Mouse (Mus musculus) liver, adult (tissue): ENCODE data around the gene Nepro.

ENCODE experiments used
- GATA4 ChIP-seq: IDR thresholded peaks from 2 replicates; pipeline ENCODE4 v1.6.1; 2014; ENCODE audit warnings: mild to moderate bottlenecking, low read length; ENCODE audit not compliant: insufficient replicate concordance

Nepro gene

GRCm38 (mm10) chr16:44695214-44695858 is 28.8 kb upstream of the Nepro start:
- no peak for TF ChIP-seq GATA4

DNA sequence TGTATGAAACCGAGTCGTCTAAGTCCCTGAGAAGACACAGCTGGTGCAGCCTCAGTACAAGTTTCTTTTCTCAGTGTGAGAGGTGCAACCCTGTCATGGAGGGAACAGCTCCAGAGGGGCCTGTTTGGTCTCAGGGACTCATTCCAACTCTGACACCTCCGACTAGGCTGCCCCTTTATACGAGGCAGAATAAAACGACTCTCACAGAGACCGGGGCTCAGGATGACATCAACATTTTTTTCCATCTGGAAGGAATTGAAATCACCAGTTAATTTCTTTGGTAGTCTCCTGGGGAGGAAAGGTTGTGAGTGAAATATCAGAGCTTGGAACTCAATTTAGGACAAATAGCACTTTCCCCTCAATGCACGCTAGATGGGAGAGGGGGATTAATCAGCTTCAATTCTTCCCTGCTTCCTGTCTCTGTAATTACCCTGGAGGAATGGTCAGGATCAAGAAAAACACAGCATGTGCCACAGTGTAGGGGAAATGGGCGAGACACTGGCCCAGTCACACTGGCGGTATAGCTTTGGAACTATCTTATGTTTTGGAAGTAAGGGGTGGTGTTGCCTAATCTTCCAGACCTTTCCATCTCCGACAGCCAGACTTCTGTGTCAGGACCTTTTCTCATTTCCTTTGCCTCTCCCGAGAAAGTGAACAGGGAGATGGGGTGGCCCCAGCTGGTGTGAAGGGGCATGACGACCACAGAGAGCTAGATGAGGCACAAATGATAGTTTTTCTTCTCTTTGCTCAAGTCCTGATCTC is 28.1 kb upstream of the Nepro start:
- TF ChIP-seq GATA4: no peak

GRCm38 (mm10) chr16:44697473-44698205 is 26.5 kb upstream of the Nepro start:
- no peak for TF ChIP-seq GATA4

- no peak for TF ChIP-seq GATA4
Measured at GRCm38 (mm10) chr16:44701155-44701554, 22.9 kb upstream of the Nepro start.

DNA sequence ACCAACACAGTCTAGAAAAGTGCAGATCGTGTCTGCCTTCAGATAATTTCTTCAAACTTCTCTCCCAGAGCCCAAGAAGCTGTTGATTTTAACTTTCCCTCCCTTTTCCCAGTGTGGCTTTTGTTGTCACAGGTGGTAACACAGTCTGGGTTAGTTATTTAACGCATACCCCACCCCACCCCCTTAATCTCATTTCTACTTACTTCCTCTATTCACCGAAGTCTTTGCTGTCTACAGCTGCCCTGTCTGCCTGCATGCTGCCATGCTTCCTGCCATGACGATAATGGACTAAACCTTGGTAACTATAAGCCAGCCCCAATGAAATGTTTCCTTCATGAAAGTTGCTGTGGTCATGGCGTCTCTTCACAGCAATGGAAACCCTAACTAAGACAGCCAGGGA is 21.8 kb upstream of the Nepro start:
- TF ChIP-seq GATA4: no peak

DNA sequence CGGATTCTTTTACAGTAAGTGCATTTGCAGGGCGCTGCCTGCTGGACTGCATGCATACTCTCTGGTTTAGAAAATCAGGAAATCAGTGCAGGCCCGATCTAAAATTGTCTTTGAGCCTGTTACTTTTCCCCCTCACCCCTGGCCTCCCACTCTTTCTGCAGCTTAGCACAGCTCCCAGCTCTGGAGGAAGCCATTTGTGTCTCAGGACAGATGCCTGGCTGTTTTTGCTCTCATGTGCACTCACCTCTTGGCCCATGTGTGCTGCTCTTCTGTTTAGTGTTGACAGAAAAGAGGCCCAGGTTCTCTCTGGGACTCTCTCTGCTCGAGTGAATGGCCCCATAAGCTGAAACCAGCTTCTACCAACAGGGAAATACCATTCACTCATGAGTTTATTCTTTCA is 20.6 kb upstream of the Nepro start:
- TF ChIP-seq GATA4: no peak

GRCm38 (mm10) chr16:44716305-44717140 is 7.6 kb upstream of the Nepro start:
- TF ChIP-seq GATA4: no peak

- TF ChIP-seq GATA4: no peak
Measured at GRCm38 (mm10) chr16:44717141-44717634, 6.9 kb upstream of the Nepro start.

- TF ChIP-seq GATA4: no peak
Measured at GRCm38 (mm10) chr16:44717838-44718237, 6.3 kb upstream of the Nepro start.

DNA sequence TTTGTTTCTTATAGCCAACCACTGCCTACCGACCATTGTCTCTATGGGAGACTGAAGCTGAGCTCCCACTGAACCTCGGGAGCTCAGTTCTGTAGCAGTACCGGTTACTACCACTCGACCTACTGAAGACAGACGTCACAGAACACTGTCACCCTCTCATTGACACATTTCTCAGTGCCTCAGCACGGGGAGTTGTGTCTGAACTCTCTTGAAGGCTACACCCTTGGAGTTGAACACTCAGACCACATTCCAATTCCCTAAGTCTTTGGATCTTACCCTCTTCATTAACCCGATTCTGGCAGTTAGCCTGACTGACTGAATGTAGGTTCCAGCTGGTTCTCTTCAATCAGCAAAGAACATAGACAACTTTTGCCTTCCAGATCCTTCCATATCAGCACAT is 4.8 kb upstream of the Nepro start:
- no peak for TF ChIP-seq GATA4

GRCm38 (mm10) chr16:44720518-44720917 is 3.6 kb upstream of the Nepro start:
- no peak for TF ChIP-seq GATA4

DNA sequence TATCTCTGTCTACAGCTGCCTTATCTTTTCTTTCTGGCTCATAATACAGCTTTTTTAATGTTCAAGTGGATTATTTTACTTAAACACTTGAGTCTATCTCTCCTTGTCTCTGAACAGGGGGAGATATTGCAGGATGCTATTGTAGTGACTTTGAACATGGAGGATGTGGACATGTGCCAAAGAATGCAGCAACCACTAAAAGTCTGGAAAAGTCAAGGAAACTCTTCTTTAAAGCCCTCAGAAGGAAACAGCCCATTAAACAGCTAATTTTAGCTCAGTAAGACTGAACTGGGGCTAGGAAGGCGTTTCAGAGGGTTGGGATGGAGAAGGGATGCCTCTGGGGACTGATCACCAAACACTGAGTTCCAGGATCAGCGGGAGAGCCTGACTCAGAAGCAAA is 1.4 kb upstream of the Nepro start:
- no peak for TF ChIP-seq GATA4

DNA sequence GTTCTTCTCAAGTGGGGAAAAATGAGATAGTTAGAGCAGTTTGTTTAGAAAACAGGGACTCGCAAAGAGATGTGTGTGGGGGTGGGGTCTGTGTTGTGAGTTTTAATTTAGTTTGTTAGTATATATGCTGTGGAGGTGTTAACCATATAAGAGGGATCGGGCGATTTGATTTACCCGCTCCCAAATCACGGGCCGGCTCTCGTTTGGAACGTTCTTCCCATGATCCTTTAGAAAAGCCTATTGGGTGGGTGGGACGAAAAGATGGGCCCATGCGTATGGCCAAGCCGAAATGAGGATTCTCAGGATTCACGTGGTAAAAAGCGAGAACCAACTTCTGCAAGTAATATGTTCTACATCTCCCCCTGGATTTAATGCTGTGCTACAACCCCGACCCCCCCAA is 746 bp downstream of the Nepro start:
- no peak for TF ChIP-seq GATA4

- TF ChIP-seq GATA4: no peak
Measured at GRCm38 (mm10) chr16:44725286-44726223, 1.5 kb downstream of the Nepro start.

DNA sequence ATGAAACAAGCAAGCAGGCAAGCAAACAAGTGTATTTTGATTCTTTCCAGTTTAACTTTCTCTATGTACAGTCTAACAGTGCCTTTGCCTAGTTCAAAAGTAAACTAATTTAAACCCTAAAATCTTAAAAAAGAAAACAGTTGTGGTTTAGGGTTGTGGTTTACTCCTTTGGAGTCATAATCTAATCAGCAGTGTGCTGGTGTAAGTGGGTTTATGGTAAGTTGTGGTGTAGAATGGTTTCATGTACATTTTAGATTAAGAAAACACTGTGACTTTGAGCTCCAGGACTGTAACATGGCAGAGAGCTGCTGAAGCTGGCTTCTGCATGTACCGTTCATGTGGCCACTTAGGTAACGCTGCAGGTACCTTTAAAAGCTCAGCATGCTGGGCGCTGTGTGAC is 3.4 kb downstream of the Nepro start:
- TF ChIP-seq GATA4: no peak

DNA sequence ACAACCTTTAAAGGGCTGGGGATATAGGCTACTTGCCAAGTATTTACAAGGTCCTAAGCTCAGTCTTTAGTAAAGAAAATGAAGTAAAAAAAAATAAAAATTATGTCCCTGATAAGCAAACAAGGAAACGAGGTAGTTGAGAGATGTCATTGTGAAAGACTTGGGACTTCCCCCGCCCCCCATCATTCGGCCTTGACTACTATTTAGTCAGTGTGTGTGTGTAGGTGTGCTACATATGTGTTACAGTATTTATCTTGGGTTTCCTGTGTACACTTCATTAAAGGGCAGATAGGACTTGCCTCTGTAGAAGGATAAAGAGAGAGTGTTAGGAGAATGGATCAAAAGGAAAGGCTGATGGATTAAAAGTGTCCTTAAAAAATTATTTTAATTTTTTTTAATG is 10.0 kb downstream of the Nepro start:
- TF ChIP-seq GATA4: no peak
